Mouse (Mus musculus): Measurements from ENCODE around the gene Pygb. TPM values are rescaled to one million over a fixed set of nuclear protein-coding genes. Genes with fewer than 3 reads are reported as not detected.

Gene Pygb
- polyA plus RNA-seq, 1 experiment: 45.4 TPM

GRCm38 (mm10) chr2:150851251-150851650, 64.7 kb downstream of the Pygb start:
- H3K27ac ChIP-seq (ENCODE audit: insufficient read depth, low read length): no peak overlapping the region
- no peak overlapping the region for H3K9ac ChIP-seq (ENCODE audit: low read depth, poor library complexity, severe bottlenecking)
- TF ChIP-seq POLR2A (IDR thresholded peaks at IDR 0.05; ENCODE audit: insufficient read depth, low read length) (no peak), CTCF (IDR thresholded peaks at IDR 0.05; ENCODE audit: low read depth, low read length) (no peak), EP300 (IDR thresholded peaks at IDR 0.05; ENCODE audit: insufficient read depth, low read depth, low read length) (no peak)
- no peaks in the 10 kb centered on the region for H3K27me3 ChIP-seq (ENCODE audit: control insufficient read depth, insufficient read depth, low read length, poor library complexity, severe bottlenecking)
- no peaks in the 10 kb centered on the region for H3K9me3 ChIP-seq (replicated peaks; ENCODE audit: control insufficient read depth, insufficient read depth, low read length, poor library complexity, severe bottlenecking)
- H3K36me3 ChIP-seq (ENCODE audit: control insufficient read depth, insufficient read depth, low read length, poor library complexity, severe bottlenecking): no peaks in the 10 kb centered on the region
- H3K4me1 ChIP-seq (ENCODE audit: control insufficient read depth, insufficient read depth, low read length): no peaks in the 10 kb centered on the region
- no peak overlapping the region for H3K4me3 ChIP-seq (ENCODE audit: low read depth, low read length)

- Histone ChIP-seq H3K9me3 (replicated peaks; ENCODE audit: control insufficient read depth, insufficient read depth, low read length, poor library complexity, severe bottlenecking) (no peaks in the 10 kb centered on the region), H3K4me3 (ENCODE audit: low read depth, low read length) (no peak overlapping the region), H3K36me3 (ENCODE audit: control insufficient read depth, insufficient read depth, low read length, poor library complexity, severe bottlenecking) (no peaks in the 10 kb centered on the region), H3K9ac (ENCODE audit: low read depth, poor library complexity, severe bottlenecking) (no peak overlapping the region), H3K27me3 (ENCODE audit: control insufficient read depth, insufficient read depth, low read length, poor library complexity, severe bottlenecking) (no peaks in the 10 kb centered on the region), H3K27ac (ENCODE audit: insufficient read depth, low read length) (no peak overlapping the region), H3K4me1 (ENCODE audit: control insufficient read depth, insufficient read depth, low read length) (no peaks in the 10 kb centered on the region)
- TF ChIP-seq CTCF (IDR thresholded peaks at IDR 0.05; ENCODE audit: low read depth, low read length) (no peak), POLR2A (IDR thresholded peaks at IDR 0.05; ENCODE audit: insufficient read depth, low read length) (no peak), EP300 (IDR thresholded peaks at IDR 0.05; ENCODE audit: insufficient read depth, low read depth, low read length) (no peak)
Observed at GRCm38 (mm10) chr2:150855186-150855585, 68.7 kb downstream of the Pygb start.

- TF ChIP-seq POLR2A (IDR thresholded peaks at IDR 0.05; ENCODE audit: insufficient read depth, low read length) (no peak), EP300 (IDR thresholded peaks at IDR 0.05; ENCODE audit: insufficient read depth, low read depth, low read length) (no peak), CTCF (IDR thresholded peaks at IDR 0.05; ENCODE audit: low read depth, low read length) (no peak)
- Histone ChIP-seq H3K9me3 (replicated peaks; ENCODE audit: control insufficient read depth, insufficient read depth, low read length, poor library complexity, severe bottlenecking) (no peaks in the 10 kb centered on the region), H3K27me3 (ENCODE audit: control insufficient read depth, insufficient read depth, low read length, poor library complexity, severe bottlenecking) (no peaks in the 10 kb centered on the region), H3K36me3 (ENCODE audit: control insufficient read depth, insufficient read depth, low read length, poor library complexity, severe bottlenecking) (no peaks in the 10 kb centered on the region), H3K9ac (ENCODE audit: low read depth, poor library complexity, severe bottlenecking) (no peak overlapping the region), H3K27ac (ENCODE audit: insufficient read depth, low read length) (no peak overlapping the region), H3K4me1 (ENCODE audit: control insufficient read depth, insufficient read depth, low read length) (no peaks in the 10 kb centered on the region), H3K4me3 (ENCODE audit: low read depth, low read length) (no peak overlapping the region)
Observed at GRCm38 (mm10) chr2:150858724-150859487, 72.4 kb downstream of the Pygb start.

GRCm38 (mm10) chr2:150859709-150860470, 73.4 kb downstream of the Pygb start:
- Histone ChIP-seq H3K27ac (ENCODE audit: insufficient read depth, low read length) (no peak overlapping the region), H3K4me3 (ENCODE audit: low read depth, low read length) (no peak overlapping the region), H3K9me3 (replicated peaks; ENCODE audit: control insufficient read depth, insufficient read depth, low read length, poor library complexity, severe bottlenecking) (no peaks in the 10 kb centered on the region), H3K27me3 (ENCODE audit: control insufficient read depth, insufficient read depth, low read length, poor library complexity, severe bottlenecking) (no peaks in the 10 kb centered on the region), H3K4me1 (ENCODE audit: control insufficient read depth, insufficient read depth, low read length) (no peaks in the 10 kb centered on the region), H3K36me3 (ENCODE audit: control insufficient read depth, insufficient read depth, low read length, poor library complexity, severe bottlenecking) (no peaks in the 10 kb centered on the region), H3K9ac (ENCODE audit: low read depth, poor library complexity, severe bottlenecking) (no peak overlapping the region)
- no peak for TF ChIP-seq POLR2A (IDR thresholded peaks at IDR 0.05; ENCODE audit: insufficient read depth, low read length)
- TF ChIP-seq EP300 (IDR thresholded peaks at IDR 0.05; ENCODE audit: insufficient read depth, low read depth, low read length): no peak
- no peak for TF ChIP-seq CTCF (IDR thresholded peaks at IDR 0.05; ENCODE audit: low read depth, low read length)

- H3K9ac ChIP-seq (ENCODE audit: low read depth, poor library complexity, severe bottlenecking): no peak overlapping the region
- H3K36me3 ChIP-seq (ENCODE audit: control insufficient read depth, insufficient read depth, low read length, poor library complexity, severe bottlenecking): no peaks in the 10 kb centered on the region
- no peak overlapping the region for H3K27ac ChIP-seq (ENCODE audit: insufficient read depth, low read length)
- no peaks in the 10 kb centered on the region for H3K27me3 ChIP-seq (ENCODE audit: control insufficient read depth, insufficient read depth, low read length, poor library complexity, severe bottlenecking)
- no peaks in the 10 kb centered on the region for H3K9me3 ChIP-seq (replicated peaks; ENCODE audit: control insufficient read depth, insufficient read depth, low read length, poor library complexity, severe bottlenecking)
- H3K4me3 ChIP-seq (ENCODE audit: low read depth, low read length): no peak overlapping the region
- TF ChIP-seq POLR2A (IDR thresholded peaks at IDR 0.05; ENCODE audit: insufficient read depth, low read length) (no peak), CTCF (IDR thresholded peaks at IDR 0.05; ENCODE audit: low read depth, low read length) (no peak), EP300 (IDR thresholded peaks at IDR 0.05; ENCODE audit: insufficient read depth, low read depth, low read length) (no peak)
- no peaks in the 10 kb centered on the region for H3K4me1 ChIP-seq (ENCODE audit: control insufficient read depth, insufficient read depth, low read length)
Observed at GRCm38 (mm10) chr2:150861128-150861527, 74.6 kb downstream of the Pygb start.

GRCm38 (mm10) chr2:150867021-150867420, 80.5 kb downstream of the Pygb start:
- Histone ChIP-seq H3K27me3 (ENCODE audit: control insufficient read depth, insufficient read depth, low read length, poor library complexity, severe bottlenecking) (no peaks in the 10 kb centered on the region), H3K9me3 (replicated peaks; ENCODE audit: control insufficient read depth, insufficient read depth, low read length, poor library complexity, severe bottlenecking) (no peaks in the 10 kb centered on the region), H3K27ac (ENCODE audit: insufficient read depth, low read length) (no peak overlapping the region), H3K9ac (ENCODE audit: low read depth, poor library complexity, severe bottlenecking) (no peak overlapping the region), H3K4me3 (ENCODE audit: low read depth, low read length) (no peak overlapping the region), H3K4me1 (ENCODE audit: control insufficient read depth, insufficient read depth, low read length) (no peaks in the 10 kb centered on the region), H3K36me3 (ENCODE audit: control insufficient read depth, insufficient read depth, low read length, poor library complexity, severe bottlenecking) (no peaks in the 10 kb centered on the region)
- TF ChIP-seq POLR2A (IDR thresholded peaks at IDR 0.05; ENCODE audit: insufficient read depth, low read length) (no peak), CTCF (IDR thresholded peaks at IDR 0.05; ENCODE audit: low read depth, low read length) (no peak)

Data from ES-Bruce4 (cell line).